Mouse (Mus musculus): Measurements from ENCODE around the gene Hdac4.

GRCm38 (mm10) chr1:92041290-92041689 is 154.2 kb downstream of the Hdac4 start:
- no peak for TF ChIP-seq CTCF (IDR thresholded peaks at IDR 0.05)
- no peak for TF ChIP-seq EP300 (IDR thresholded peaks at IDR 0.05)
